Mouse (Mus musculus): Measurements from ENCODE around the gene Dnttip1.
A peak's percentile ranks its signal among the peaks of the same experiment; 100 is the strongest.

Dnttip1 gene

DNA sequence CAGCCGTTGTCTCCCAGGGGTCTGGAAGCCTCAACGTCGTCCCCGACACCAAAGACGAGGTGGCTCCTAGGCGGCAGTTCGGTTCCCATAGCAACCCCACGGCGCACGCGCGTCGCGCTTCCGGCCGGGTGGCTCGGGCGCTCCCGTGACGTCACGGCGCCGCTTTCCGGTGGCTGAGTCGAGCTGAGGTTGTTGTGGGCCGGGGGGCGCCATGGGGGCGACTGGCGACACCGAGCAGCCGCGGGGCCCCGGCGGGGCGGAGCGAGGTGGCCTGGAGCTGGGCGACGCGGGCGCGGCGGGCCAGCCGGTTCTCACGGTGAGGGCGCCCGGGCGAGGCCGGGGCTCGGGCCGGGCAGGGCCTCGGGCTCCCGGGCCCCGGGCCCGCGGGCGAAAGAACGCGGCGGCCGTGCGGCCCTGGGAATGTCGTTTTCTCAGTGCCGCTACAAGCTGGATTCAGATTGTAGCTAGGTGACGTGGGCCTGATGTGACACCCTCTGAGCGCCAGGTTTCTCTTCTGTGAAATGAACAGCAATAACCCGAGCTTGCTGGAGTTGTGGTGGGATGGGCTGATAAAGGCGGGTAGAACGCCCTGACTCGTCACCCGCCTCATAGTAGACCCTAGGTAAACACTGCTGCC is at the start of gene Dnttip1, which contains the start of gene Wfdc3:
Gene Dnttip1, plus strand, starts transcription at position 141 of the 637 bp plus-strand sequence.
Gene Wfdc3, minus strand, starts transcription at position 89 of the 637 bp plus-strand sequence.
- DNase-seq (ENCODE audit: low read depth, low spot score) = peak; percentile 96

DNA sequence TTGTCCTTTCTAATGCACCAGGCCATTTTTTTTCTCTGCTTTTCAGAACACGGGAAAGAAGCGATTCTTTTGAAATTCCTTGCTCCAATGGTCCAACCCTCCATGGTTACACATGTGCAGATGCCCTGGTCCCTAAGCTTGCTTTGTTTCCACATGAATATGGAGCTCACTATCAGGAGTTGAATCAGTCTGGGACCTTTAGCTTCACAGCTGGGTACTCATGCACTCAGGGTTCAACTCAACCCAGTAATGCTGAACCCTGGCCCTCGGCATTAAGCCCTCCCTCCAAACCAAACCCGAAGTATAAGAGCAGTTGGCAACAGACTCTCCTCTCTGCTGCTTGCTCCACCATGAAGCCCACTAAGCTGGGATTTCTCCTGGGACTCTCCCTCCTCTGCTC is 47.6 kb upstream of the Dnttip1 start, which contains the start of gene Spint4:
Gene Spint4, plus strand, starts transcription at position 301 of the 400 bp plus-strand sequence.
- DNase-seq (ENCODE audit: low read depth, low spot score) = peak; percentile 26

DNA sequence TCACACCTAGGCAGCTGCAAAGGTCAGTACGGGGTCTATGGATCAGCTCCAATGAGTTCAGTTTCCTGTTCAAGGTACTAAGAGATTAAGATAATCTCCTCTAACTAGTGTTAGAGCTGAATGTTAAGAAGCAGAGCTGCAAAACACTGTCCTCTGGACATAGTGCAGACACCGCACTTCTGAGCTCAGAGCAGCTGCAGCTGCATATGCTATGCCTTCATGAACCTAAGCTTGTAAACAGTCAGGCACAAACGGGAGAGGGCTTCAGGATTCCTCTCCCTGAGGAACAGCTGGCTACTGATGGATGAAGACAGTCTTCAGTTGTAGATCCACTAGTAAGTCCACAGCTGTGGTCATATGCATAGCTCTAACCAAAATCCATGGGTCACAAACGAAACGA is 44.8 kb upstream of the Dnttip1 start:
- DNase-seq (ENCODE audit: low read depth, low spot score) = no peak

DNA sequence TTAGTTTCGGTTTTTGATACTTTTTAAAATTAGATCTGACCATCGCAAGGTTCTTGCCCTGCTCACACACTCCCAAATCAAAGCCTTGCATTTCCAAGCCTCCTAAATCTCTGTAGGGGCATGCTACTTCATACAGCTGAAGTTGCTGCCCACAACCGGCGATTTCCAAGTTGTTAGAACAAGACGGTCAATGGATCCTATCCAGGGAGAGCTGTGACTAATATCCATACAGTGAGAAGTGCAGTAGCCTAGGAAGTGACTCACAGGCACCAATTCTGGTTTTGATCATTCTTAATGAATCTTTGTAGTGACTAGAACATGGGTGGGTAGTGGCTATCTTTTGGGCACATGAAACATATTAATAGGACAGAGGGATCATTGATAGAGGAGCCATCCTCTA is 44.0 kb upstream of the Dnttip1 start:
- no peak for DNase-seq (ENCODE audit: low read depth, low spot score)

DNA sequence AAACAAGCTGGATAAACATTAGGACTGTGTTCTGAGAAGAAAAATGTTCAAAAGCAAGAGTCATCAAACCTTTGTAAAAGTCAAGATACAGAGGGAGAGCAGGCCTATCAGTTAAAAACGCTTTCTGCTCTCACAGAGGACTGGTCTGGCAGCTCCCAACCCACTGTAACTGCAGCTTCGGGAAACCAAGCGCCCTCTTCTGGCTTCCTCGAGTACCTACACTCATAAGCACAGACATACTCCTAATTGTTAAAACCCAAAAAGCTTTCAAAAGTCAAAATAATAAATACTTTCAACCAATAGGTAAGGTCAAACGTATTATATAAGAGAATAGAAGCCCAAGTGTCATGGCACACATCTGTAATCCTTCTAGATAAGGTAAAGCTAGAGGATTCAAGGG is 41.5 kb upstream of the Dnttip1 start:
- DNase-seq (ENCODE audit: low read depth, low spot score) = peak; percentile 54

DNA sequence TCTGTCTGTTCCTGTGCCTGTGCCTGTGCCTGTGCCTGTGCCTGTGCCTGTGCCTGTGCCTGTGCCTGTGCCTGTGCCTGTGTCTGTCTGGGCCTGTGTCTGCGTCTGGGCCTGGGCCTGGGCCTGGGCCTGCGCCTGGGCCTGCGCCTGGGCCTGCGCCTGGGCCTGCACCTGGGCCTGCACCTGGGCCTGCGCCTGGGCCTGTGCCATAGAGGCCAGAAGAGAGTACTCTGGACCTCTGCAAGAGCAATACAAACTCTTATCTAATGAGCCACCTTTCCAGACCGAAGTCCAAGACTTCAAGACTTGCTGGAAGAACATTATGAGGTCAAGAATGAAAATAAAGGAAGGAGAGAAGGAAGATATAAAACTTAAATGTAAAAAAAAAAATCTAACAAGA is 40.5 kb upstream of the Dnttip1 start:
- peak; percentile 18 for DNase-seq (ENCODE audit: low read depth, low spot score)

DNA sequence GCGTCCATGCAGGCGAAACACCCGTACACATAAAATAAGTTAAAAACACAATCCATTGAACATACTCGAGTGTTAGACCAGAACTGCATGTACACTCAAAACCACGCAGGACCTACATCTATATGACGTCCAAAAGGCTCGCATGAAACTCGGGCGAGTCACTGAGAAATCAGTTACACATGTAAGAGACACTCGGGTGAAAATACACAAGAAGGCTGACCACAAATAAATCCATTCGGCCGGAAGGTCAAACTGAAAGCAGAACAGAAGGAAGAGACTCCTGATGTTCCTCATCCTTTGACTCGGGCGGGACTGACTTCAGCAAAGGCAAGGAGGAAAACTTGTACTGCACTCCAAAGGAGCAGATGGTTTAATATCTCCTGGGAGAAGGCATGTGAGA is 39.8 kb upstream of the Dnttip1 start:
- DNase-seq (ENCODE audit: low read depth, low spot score) = no peak

DNA sequence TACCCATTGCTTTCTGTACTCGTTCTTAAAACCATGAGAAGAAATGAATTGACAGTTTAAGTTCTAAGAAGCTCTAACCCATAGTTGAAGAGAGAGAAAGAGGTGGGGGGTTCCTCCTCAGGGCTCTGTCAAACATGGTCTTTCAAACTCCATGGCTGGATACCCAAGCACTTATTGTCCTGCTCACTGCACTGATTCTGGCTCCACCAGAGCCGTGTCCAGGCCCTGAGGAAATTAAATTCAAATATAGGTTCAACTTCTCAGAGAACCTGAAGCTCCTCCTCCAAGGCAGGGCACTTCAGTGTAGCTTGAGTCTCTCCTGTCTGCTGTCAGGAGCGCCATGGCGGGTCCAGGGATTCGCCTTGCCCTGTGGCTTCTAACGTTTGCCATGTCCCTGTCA is 30.8 kb upstream of the Dnttip1 start, which contains the start of gene Spint5:
Gene Spint5, plus strand, starts transcription at position 301 of the 400 bp plus-strand sequence.
- DNase-seq (ENCODE audit: low read depth, low spot score) = no peak

DNA sequence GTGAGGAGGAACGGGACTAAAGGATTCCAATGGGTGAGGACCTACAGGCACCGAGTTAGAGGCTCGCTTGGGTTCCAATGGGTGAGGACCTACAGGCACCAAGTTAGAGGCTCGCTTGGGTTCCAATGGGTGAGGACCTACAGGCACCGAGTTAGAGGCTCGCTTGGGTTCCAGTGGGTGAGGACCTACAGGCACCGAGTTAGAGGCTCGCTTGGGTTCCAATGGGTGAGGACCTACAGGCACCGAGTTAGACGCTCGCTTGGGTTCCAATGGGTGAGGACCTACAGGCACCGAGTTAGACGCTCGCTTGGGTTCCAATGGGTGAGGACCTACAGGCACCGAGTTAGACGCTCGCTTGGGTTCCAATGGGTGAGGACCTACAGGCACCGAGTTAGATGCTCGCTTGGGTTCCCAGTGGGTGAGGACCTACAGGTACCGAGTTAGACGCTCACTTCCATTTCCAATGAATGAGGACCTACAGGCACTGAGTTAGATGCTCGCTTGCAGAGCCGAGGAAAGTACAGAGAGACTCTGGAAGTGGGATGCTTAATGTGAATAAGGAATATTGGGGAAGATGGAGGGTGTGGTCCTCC is 29.5 kb upstream of the Dnttip1 start:
- peak; percentile 32 for DNase-seq (ENCODE audit: low read depth, low spot score)

DNA sequence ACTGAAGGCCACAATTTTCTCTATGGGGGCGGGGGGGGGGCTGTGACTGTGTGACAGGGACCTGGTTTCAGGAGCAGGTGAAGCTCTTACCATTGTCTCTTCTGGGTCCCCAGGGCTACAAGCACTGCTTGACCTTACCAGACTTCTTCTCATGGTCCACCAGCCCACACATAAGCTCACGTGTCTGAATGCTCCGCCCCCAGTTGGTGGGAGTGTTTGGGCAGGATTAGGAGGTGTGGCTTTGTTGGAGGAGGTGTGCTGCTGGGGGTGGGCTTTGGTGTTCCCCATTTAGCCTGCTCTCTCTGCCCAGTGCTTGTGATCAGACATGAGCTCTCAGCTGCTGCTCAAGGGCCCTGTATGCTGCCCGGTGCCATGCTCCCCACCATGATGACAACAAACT is 22.5 kb upstream of the Dnttip1 start:
- peak; percentile 56 for DNase-seq (ENCODE audit: low read depth, low spot score)

DNA sequence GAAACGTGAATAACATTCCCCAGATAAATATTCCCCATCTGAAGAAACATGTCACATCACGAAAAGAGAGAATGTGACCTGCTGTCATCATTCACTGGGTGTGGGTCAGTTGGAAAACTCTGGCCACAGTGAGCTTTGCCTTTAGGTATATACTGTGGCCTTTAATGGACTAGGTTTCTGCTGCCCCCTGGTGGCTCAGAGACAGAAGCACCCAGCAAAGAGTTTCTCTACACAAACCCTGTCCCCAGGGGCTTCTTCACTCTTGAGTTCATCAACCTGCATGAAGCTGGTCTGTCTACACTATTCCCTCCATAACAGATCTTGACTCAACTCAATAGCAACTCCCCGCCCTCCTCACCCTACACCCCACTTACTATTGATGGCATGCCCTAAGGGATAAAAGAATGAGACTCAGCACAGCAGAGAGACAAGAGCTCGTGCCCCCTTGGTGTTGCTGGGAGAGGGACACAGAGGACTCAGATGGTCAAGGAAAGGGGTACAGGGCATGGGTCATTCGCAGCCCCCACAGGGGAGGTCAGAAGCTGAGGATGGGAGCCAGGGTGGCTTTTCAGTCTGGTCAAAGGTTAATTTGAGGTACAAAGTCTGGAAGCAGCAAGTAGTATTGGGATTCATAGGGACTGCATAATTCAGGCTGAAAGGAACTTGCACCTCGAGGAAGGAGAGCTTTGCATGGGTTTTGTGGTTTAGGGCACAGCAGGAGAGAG is 19.7 kb upstream of the Dnttip1 start:
- peak; percentile 68 for DNase-seq (ENCODE audit: low read depth, low spot score)

DNA sequence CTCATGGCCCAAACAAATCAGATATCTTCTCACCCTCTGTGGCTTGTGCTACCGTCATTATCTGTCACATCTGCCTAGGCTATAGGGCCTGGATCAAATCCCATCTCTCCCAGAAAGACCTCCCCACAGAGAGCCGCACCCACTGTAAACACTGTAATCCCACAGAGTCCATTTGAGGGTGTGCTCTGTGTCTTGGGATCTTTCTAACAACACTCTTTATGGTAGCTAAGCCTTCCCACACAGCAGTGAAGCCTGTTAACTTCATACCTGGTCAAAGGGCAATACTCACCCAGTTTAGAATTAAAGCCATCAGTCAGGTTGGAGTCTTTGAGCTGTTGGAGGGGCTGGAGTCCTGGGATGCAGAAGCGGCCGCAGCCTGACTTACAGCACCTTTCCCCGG is 14.1 kb upstream of the Dnttip1 start:
- DNase-seq (ENCODE audit: low read depth, low spot score) = no peak

DNA sequence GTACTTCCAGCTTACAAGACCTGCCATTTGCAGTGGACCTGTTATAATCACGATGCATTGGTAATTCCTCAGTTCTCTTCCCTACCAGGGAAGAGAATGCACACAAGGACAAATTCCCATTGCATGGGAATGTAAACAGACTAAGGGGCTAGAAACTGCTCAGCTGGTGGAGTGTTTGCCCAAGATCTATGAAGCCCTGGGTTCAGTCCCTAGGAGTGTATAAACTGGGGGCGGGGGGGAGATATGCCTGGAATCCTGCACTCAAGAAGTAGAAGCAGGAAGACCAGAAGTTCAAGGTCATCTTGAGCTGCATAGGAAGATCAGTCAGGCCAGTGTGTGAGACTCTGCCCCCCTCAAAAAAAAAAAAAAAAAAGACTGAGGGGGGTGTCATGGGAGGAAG is 12.5 kb upstream of the Dnttip1 start:
- DNase-seq (ENCODE audit: low read depth, low spot score) = no peak

DNA sequence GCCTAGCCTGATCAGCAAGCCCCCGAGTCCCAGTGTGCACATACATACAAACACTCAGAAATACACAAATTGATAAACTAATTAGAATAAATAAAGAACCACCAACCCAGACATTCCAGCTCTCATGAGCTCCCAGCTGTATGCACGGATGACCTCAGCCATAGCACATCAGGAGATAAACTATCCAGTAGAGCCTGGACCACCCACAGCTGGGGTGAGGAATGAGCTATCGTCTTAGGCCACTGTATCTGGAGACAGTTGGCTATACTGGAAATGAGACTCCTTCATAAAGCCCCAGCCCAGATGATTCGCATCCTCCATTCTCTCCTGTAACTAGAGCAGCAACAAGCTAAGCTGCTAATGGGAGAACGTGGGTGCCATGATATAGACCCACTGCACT is 10.9 kb upstream of the Dnttip1 start:
- DNase-seq (ENCODE audit: low read depth, low spot score) = no peak

DNA sequence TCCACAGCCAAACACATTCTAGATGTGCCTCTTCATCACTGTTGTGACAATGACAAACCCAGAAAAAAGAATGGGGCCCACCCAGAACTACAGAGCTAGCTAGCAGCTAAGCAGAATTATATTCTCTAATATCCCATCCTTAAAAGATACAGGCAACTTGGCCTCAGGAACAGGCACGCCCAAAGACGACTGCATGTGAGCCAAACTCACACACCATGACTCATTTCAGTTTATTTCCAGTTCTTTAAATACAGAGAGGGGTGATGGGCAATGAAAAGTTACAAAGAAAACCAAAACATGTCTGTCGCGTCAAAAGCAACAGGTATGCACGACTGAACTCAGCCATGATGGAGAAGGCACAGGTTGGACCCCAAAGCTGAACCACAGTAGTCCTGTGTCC is 10.3 kb upstream of the Dnttip1 start:
- DNase-seq (ENCODE audit: low read depth, low spot score) = no peak

DNA sequence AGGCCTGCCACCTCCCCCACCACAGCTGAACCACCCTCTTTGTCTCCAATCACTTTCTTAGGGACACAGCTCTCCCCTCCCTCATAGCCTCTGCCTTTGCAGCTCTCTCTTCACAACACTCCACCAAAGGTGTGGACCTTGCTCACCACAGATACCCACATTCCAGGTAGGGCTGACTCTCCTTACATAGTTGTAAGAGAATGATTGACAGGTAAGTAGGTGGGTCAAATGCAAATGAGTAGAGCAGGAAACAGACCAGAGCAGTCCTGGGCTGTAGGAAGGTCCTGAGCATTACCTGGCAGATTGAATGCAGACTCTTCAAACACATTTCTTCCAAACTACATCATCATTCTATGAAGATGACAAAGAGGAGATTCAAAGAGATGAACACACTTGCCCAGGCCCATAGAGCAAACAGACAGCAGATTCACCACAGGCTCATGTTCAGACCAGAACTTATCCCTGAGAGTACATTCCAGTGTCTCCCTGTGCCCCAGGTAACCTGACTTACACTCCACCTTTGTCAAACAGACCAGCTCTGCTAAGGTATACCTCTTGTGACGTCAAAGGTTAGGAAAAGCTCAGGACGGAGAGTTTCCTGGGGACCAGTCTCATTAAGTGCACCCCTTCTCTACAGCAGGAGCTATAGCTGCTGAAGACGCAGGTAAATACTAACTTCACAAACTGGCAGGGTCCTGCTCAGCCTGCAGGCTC is 8.2 kb upstream of the Dnttip1 start:
- no peak for DNase-seq (ENCODE audit: low read depth, low spot score)

DNA sequence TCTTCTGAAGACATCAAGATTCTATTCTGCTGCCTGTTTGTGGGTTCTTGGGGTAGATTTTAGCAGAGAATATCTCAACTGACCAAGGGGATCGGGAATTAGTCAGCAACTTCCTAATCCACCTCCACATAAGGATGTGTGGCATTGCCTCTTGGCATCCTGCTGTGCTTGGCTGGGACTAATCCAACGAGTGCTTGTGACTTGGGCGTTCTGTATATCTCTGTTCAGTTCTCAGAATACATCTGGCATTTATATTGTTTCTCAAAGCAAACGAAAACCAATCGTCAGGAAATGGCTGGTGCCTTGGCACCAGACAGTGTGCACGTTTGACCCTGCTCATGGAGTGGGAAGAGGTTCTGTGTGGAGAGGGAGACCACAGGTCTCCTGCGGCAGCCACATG is 5.9 kb upstream of the Dnttip1 start:
- no peak for DNase-seq (ENCODE audit: low read depth, low spot score)

DNA sequence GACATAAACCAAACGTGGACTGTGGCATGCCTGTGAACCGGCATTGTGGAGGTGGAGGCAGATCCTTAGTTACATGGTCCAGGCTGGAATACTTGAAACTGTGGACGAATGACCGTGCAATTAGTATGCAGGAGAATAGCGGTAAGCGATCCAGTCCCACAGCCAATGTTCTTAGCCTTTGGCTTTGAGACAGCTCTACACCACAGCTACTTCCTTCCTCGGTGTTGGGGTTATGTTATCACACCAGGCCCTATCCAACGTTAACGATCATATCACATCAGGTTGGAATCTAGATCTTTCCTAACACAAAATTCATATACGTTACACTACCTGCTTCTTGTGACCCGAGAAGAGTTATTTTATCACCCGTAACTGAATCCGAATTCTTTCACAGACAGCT is 796 bp upstream of the Dnttip1 start:
- no peak for DNase-seq (ENCODE audit: low read depth, low spot score)

DNA sequence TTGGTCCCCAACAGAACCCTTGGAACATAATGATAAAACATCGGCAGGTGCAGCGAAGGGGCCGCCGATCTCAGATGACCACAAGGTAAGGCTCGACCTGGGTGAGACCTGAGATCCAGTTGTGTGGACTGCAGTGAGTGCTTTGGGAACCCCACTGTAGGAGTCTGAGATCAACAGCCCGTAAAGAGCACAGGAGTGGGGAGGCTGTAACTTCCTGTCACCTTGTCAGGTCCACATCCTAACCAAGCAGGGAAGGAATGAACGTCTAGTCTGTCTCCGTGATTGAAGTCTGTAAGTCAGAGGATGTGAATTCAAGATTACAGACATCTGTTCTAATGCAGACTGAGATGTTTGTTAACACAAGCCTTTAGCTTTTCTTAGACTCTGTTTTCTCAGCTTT is 910 bp downstream of the Dnttip1 start:
- DNase-seq (ENCODE audit: low read depth, low spot score) = no peak

DNA sequence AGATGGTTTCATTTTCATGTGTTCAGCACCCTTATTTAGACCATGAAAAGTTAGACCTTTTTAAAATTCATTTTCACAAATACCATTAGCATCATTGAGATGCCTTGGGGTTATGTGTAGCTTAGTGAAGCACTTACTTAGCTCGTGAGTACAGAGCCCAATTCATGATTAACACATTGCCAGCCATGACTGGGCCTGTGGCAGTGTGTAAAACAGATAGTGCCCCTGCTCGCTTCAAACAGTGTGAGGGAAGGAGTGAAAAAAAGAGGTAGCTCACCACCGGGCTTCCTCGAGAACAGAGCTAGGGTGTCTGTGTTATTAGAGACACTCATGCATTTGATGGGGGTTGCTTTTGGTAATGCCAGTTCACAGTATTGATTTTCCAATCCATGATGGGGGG is 2.4 kb downstream of the Dnttip1 start:
- no peak for DNase-seq (ENCODE audit: low read depth, low spot score)

DNA sequence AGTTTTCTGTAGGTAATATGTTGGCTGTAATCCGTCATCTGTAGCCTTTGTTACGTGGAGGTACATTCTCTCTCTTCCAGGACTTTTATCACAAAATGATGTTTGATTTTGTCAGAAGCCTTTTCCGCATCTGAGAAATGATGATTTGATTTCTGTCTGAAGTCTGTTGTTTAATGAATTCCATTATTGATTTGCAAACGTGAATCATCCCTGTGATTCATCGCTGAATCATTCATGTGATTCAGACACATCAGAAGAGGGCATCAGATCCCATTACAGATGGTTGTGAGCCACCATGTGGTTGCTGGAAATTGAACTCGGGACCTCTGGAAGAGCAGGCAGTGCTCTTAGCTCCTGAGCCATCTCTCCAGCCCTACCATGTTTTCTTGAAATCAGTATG is 3.2 kb downstream of the Dnttip1 start:
- no peak for DNase-seq (ENCODE audit: low read depth, low spot score)

DNA sequence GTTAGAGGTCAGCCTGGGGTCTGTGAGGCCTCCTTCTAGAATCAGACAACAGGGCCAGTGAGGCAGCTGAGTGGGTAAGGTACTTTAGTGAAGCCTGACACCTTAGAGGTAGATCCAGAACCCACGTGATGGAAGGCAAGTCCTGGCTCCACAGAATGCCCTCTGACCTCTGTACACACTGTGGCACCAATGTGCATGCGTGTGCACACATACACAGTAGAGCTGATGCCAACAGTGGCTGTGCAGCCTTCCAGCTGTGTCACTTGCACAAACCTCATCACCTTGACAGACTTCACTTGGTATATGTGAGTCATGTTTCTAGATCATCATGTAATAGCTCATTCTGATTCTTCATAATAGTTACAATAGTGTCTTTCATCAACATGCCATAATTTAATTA is 6.7 kb downstream of the Dnttip1 start:
- DNase-seq (ENCODE audit: low read depth, low spot score) = no peak

Measured in ZHBTc4 (cell line).